21 mouse cellular contexts compared by ENCODE assay signal in genomic region chr10:76891456-76891855, GRCm38 (mm10).
DNase-seq lines count a peak whose midpoint lies in the region; ATAC-seq and TF ChIP-seq lines count a peak whose summit lies in the region.
"Had no signal": no experiment of that assay in that cellular context is flagged by ENCODE, and none has a peak within 500 bp of the region (broad histone marks: within the 10 kb centered on the region; RNA-seq: fewer than 3 reads in every experiment).

No protein-coding gene starts in this region.

- H3K36me3 ChIP-seq in kidney, adult 2 months (ENCODE audit: control insufficient read depth, insufficient read depth, low read length) = no peaks in the 10 kb centered on the region
- no peaks in the 10 kb centered on the region for H3K36me3 ChIP-seq in kidney, postnatal 0 days (ENCODE audit: insufficient read depth, low read length)
- H3K36me3 ChIP-seq: embryonic facial prominence, embryonic 13.5 days; embryonic facial prominence, embryonic 15.5 days; forebrain, embryonic 12.5 days had no signal

- TF ChIP-seq POLR2A in kidney, adult 2 months (IDR thresholded peaks at IDR 0.05; ENCODE audit: low read depth, low read length) = no peak

- TF ChIP-seq CTCF in kidney, adult 2 months (conservative IDR thresholded peaks at IDR 0.05; ENCODE audit: insufficient read depth, insufficient read length, low read depth, low read length) = no peak
- no peak for TF ChIP-seq CTCF in kidney, postnatal 0 days (IDR thresholded peaks at IDR 0.05; ENCODE audit: low read depth)

- H3K27ac ChIP-seq in kidney, adult 2 months (ENCODE audit: insufficient read depth, low read depth, low read length) = peak overlapping the region; percentile 93
- 0 out of 2 replicates have a peak overlapping the region, but pooled peaks have one; percentile 42 for H3K27ac ChIP-seq in kidney, postnatal 0 days
- H3K27ac ChIP-seq: embryonic facial prominence, embryonic 13.5 days; embryonic facial prominence, embryonic 15.5 days; forebrain, embryonic 10.5 days; forebrain, embryonic 12.5 days had no signal

- DNase-seq in kidney, adult 2 months = peak; percentile 77
- DNase-seq in kidney, adult 18-20 months = no peak
- DNase-seq in kidney, postnatal 0 days (ENCODE audit: low spot score) = peak; percentile 22
- DNase-seq in kidney, postnatal 10 days = no peak
- DNase-seq: adrenal gland, adult 2 months; adrenal gland, postnatal 10 days; adrenal gland, postnatal 25 days; cerebellum, adult 11 months; cerebellum, adult 18-20 months; cerebellum, adult 8-10 months; cerebellum, adult 9-11 months; cerebellum, postnatal 14 days; cerebellum, postnatal 36 days; embryo, embryonic 11 days had no signal

- H3K27me3 ChIP-seq in kidney, adult 2 months (replicated peaks; ENCODE audit: control insufficient read depth, insufficient read depth, low read length) = no peaks in the 10 kb centered on the region
- no peaks in the 10 kb centered on the region for H3K27me3 ChIP-seq in kidney, postnatal 0 days (ENCODE audit: insufficient read depth, low read length)
- H3K27me3 ChIP-seq: embryonic facial prominence, embryonic 13.5 days; embryonic facial prominence, embryonic 15.5 days; forebrain, embryonic 12.5 days had no signal

- H3K4me2 ChIP-seq in kidney, postnatal 0 days (ENCODE audit: low read length) = no peak overlapping the region
- H3K4me2 ChIP-seq: embryonic facial prominence, embryonic 13.5 days; embryonic facial prominence, embryonic 15.5 days; forebrain, embryonic 12.5 days had no signal

- H3K9me3 ChIP-seq in kidney, postnatal 0 days (replicated peaks; ENCODE audit: low read length) = no peaks in the 10 kb centered on the region
- H3K9me3 ChIP-seq: embryonic facial prominence, embryonic 13.5 days; embryonic facial prominence, embryonic 15.5 days; forebrain, embryonic 10.5 days; forebrain, embryonic 12.5 days had no signal

- WGBS in kidney, adult 2 months = 58% methylated on average over 2 of the region's 2 CpGs
- 93% methylated on average over 2 of the region's 2 CpGs for WGBS in kidney, postnatal 0 days

- no peak overlapping the region for H3K4me3 ChIP-seq in kidney, adult 2 months (ENCODE audit: insufficient read depth, low read depth, low read length)
- H3K4me3 ChIP-seq in kidney, postnatal 0 days (replicated peaks; ENCODE audit: low read depth, low read length) = no peak overlapping the region
- H3K4me3 ChIP-seq: embryonic facial prominence, embryonic 13.5 days; embryonic facial prominence, embryonic 15.5 days; erythroblast, embryonic 14.5 days; forebrain, embryonic 10.5 days; forebrain, embryonic 12.5 days had no signal

- peaks cover 16% of the 10 kb centered on the region for H3K4me1 ChIP-seq in kidney, adult 2 months (ENCODE audit: control insufficient read depth, insufficient read depth, low read length)
- H3K4me1 ChIP-seq in kidney, postnatal 0 days (replicated peaks; ENCODE audit: insufficient read depth, low read length) = no peaks in the 10 kb centered on the region
- H3K4me1 ChIP-seq: embryonic facial prominence, embryonic 15.5 days; forebrain, embryonic 10.5 days; forebrain, embryonic 12.5 days had no signal

- ATAC-seq in kidney, postnatal 0 days (replicated peaks; ENCODE audit: low FRiP score, low read depth) = peak; percentile 40; the same call in 1 of the 2 replicates
- ATAC-seq: forebrain, embryonic 14.5 days; forebrain, embryonic 16.5 days had no signal

- H3K9ac ChIP-seq in kidney, postnatal 0 days (ENCODE audit: low read depth, low read length) = no peak overlapping the region
- H3K9ac ChIP-seq: embryonic facial prominence, embryonic 13.5 days; embryonic facial prominence, embryonic 15.5 days; forebrain, embryonic 12.5 days had no signal

Comparison
In these comparisons a context has a peak if more than half of its experiments do, and no peak if none do; other contexts are left out.
1. DNase-seq: peak in kidney, adult 2 months (single experiment) and kidney, postnatal 0 days (single experiment); none in kidney, adult 18-20 months (single experiment) and kidney, postnatal 10 days (single experiment).